Mouse (Mus musculus): ENCODE results near the gene Snph. TPM values are rescaled to one million over a fixed set of nuclear protein-coding genes. Genes with fewer than 3 reads are reported as not detected.

Snph gene
- polyA plus RNA-seq, 1 experiment from 2014 or later: 0.60 TPM

DNA sequence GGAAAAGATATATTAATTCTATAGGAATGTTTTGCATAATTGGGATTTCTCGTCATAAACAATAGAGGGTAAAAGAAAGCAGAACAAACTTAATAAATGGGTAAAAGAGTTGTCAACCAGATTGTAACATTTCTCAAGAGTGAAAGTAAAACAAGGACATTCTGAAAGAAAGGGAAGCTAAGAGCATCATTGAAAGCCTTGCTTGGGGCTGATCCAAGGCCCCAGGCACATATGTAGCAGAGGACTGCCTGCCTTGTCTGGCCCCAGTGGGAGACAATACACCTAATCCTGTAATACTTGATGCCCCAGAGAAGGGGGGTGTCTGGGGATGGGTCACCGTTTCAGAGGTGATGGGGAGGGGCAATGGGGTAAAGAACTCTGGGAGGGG is 3.6 kb upstream of the Snph start:
- H3K4me1 ChIP-seq (replicated peaks; ENCODE audit: control insufficient read depth, insufficient read depth, low read length): no peaks in the 10 kb centered on the region
- H3K4me2 ChIP-seq (replicated peaks; ENCODE audit: low read depth): peak overlapping the region; percentile 52; the same call in 1 of the 2 replicates
- no peak for ATAC-seq
- H3K36me3 ChIP-seq (ENCODE audit: control insufficient read depth, insufficient read depth): no peaks in the 10 kb centered on the region
- no peak overlapping the region for H3K27ac ChIP-seq (ENCODE audit: low read depth, low read length)
- H3K4me3 ChIP-seq (ENCODE audit: low read depth, low read length): no peak overlapping the region
- no peak overlapping the region for H3K9ac ChIP-seq (ENCODE audit: low read depth, low read length)
- 77% methylated on average over 2 of the region's 2 CpGs for WGBS
- peaks cover 10% of the 10 kb centered on the region; the same call in 1 of the 2 replicates for H3K27me3 ChIP-seq (replicated peaks; ENCODE audit: control insufficient read depth, insufficient read depth, low read length)
- no peaks in the 10 kb centered on the region for H3K9me3 ChIP-seq (ENCODE audit: control insufficient read depth)
- TF ChIP-seq CTCF (IDR thresholded peaks at IDR 0.05; ENCODE audit: low read depth): no peak

DNA sequence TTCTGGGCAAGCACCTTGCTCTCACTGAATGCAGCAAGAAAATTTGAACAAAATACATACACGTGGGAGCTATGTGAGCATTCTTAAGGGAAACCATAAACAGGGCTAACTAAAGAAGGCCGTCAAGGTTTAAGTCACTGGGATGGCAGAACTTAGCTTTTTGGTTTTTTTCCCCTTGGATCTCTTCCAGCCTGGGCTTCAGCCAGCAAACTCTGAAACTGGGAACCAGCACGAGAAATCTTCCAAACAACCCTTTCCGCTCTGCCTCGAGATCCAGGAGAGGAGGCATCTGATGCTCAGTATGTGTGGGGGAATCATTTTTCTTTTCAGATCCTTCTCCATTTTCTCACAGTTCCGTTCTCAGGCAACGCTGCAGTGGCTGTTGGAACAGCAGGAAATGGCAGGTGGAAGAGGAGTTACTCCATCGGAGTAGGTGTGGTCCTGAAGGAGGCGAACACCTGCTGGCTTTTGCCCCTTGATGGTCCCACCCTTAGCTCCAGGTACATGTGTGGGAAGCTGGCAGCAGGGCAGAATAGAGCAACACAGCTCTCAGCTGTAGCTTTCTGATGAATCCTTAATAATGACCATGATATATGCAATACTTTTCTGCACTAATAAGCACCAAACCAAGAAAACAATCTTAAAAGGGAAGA is 3.1 kb upstream of the Snph start:
- Histone ChIP-seq H3K27me3 (replicated peaks; ENCODE audit: control insufficient read depth, insufficient read depth, low read length) (peaks cover 12% of the 10 kb centered on the region; the same call in 1 of the 2 replicates), H3K9me3 (ENCODE audit: control insufficient read depth) (no peaks in the 10 kb centered on the region), H3K4me2 (replicated peaks; ENCODE audit: low read depth) (peak overlapping the region; percentile 52), H3K9ac (ENCODE audit: low read depth, low read length) (no peak overlapping the region), H3K4me3 (ENCODE audit: low read depth, low read length) (peak overlapping the region; percentile 11; the same call in 1 of the 2 replicates), H3K27ac (ENCODE audit: low read depth, low read length) (no peak overlapping the region), H3K4me1 (replicated peaks; ENCODE audit: control insufficient read depth, insufficient read depth, low read length) (no peaks in the 10 kb centered on the region), H3K36me3 (ENCODE audit: control insufficient read depth, insufficient read depth) (no peaks in the 10 kb centered on the region)
- TF ChIP-seq CTCF (IDR thresholded peaks at IDR 0.05; ENCODE audit: low read depth): no peak
- peak; percentile 80 for ATAC-seq
- 41% methylated on average over 9 of the region's 9 CpGs for WGBS

DNA sequence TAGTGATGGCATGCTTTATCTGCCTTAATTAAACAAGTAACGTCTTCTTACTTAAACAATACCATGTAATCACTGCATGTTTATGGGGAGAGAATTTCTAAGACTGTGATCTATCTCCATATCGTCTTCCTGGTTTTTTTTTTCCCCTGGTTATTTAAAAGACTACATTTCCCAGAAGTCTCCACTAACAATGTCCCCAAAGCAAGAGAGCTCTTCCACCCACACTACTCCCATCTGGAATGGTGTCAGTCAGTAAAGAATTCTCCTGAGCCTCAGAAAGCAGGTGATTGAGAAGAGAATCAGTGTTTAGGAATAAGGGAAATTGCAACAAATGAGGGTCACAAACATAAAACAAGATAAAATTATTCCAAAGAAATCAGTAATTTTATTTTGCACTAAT is 2.5 kb upstream of the Snph start:
- Histone ChIP-seq H3K36me3 (ENCODE audit: control insufficient read depth, insufficient read depth) (no peaks in the 10 kb centered on the region), H3K9me3 (ENCODE audit: control insufficient read depth) (no peaks in the 10 kb centered on the region), H3K4me1 (replicated peaks; ENCODE audit: control insufficient read depth, insufficient read depth, low read length) (no peaks in the 10 kb centered on the region), H3K4me3 (ENCODE audit: low read depth, low read length) (no peak overlapping the region), H3K4me2 (replicated peaks; ENCODE audit: low read depth) (peak overlapping the region; percentile 52), H3K27ac (ENCODE audit: low read depth, low read length) (no peak overlapping the region), H3K27me3 (replicated peaks; ENCODE audit: control insufficient read depth, insufficient read depth, low read length) (peaks cover 12% of the 10 kb centered on the region; the same call in 1 of the 2 replicates), H3K9ac (ENCODE audit: low read depth, low read length) (no peak overlapping the region)
- no peak for TF ChIP-seq CTCF (IDR thresholded peaks at IDR 0.05; ENCODE audit: low read depth)
- 27% methylated on average over 2 of the region's 2 CpGs for WGBS
- ATAC-seq: no peak

DNA sequence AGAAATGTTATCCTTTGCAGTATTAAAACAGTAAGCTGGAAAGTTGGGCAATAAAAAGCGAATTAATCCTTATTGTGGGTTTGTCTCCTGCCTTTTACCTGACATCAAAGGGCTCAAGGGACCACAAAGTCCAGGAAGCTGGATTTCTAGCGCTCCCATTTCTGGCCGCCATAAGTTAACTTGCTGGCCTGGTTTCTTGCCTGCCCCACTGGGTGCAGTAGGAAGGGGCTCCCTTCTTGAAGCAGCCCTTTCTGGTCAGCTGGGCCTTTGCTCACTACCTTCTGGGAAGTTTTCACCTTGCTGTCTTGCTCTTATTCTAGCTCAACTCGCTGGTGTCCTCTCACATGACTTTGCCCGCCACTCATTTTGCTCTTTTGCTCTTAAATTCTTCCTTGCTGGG is 589 bp upstream of the Snph start:
- no peak for ATAC-seq

DNA sequence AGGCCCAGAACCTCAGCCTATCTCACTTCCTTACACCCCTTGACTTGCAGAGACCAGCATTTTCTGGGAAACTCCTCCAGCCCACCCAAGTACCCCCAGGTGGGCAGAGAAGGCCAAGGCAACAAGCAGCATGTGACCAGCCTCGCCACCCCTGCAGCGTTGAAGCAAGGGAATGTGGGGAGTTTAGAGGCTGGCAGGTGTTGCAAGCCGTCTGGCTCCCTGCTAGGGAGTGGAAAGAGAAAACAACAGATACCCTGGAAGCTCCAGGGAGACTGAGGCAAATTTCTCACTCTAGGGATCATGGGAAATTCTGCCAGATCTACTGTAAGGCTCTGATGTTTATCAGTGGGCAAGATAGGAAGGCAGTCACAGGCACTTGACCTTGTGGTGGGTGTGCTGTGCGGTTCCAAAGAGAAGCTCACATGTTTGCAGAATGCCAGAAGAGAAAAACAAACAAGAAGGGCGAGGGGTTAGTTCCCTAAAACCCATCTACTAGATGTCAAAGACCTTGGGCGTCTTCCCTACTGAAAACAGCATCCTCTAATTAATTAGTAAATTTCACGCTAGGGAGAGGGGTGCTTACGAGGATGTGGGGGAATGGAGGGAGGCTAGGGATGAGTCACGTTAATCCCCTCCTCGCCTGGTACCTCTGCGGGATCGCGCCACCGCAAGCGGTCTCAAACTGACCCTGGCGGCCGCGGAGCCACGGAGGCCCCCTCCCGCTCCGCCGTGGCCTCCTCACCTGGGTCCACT is 811 bp downstream of the Snph start:
- H3K27ac ChIP-seq (ENCODE audit: low read depth, low read length): no peak overlapping the region
- no peaks in the 10 kb centered on the region for H3K36me3 ChIP-seq (ENCODE audit: control insufficient read depth, insufficient read depth)
- no peaks in the 10 kb centered on the region for H3K4me1 ChIP-seq (replicated peaks; ENCODE audit: control insufficient read depth, insufficient read depth, low read length)
- peak overlapping the region; percentile 83 for H3K4me2 ChIP-seq (replicated peaks; ENCODE audit: low read depth)
- ATAC-seq: no peak
- H3K27me3 ChIP-seq (replicated peaks; ENCODE audit: control insufficient read depth, insufficient read depth, low read length): peaks cover 12% of the 10 kb centered on the region; the same call in 1 of the 2 replicates
- no peaks in the 10 kb centered on the region for H3K9me3 ChIP-seq (ENCODE audit: control insufficient read depth)
- peak overlapping the region; percentile 32 for H3K9ac ChIP-seq (ENCODE audit: low read depth, low read length)
- WGBS: 6% methylated on average over 22 of the region's 22 CpGs
- TF ChIP-seq CTCF (IDR thresholded peaks at IDR 0.05; ENCODE audit: low read depth): no peak
- peak overlapping the region; percentile 52 for H3K4me3 ChIP-seq (ENCODE audit: low read depth, low read length)

More for the DNA sequence above, 589 bp upstream of the Snph start:
- H3K4me2 ChIP-seq (replicated peaks; ENCODE audit: low read depth): no peak overlapping the region
- no peak overlapping the region for H3K4me3 ChIP-seq (ENCODE audit: low read depth, low read length)
- H3K4me1 ChIP-seq (replicated peaks; ENCODE audit: control insufficient read depth, insufficient read depth, low read length): no peaks in the 10 kb centered on the region
- H3K9ac ChIP-seq (ENCODE audit: low read depth, low read length): no peak overlapping the region
- TF ChIP-seq CTCF (IDR thresholded peaks at IDR 0.05; ENCODE audit: low read depth): no peak
- H3K36me3 ChIP-seq (ENCODE audit: control insufficient read depth, insufficient read depth): no peaks in the 10 kb centered on the region
- no peak overlapping the region for H3K27ac ChIP-seq (ENCODE audit: low read depth, low read length)
- 76% methylated on average over 5 of the region's 5 CpGs for WGBS
- H3K9me3 ChIP-seq (ENCODE audit: control insufficient read depth): no peaks in the 10 kb centered on the region
- peaks cover 12% of the 10 kb centered on the region; the same call in 1 of the 2 replicates for H3K27me3 ChIP-seq (replicated peaks; ENCODE audit: control insufficient read depth, insufficient read depth, low read length)

DNA sequence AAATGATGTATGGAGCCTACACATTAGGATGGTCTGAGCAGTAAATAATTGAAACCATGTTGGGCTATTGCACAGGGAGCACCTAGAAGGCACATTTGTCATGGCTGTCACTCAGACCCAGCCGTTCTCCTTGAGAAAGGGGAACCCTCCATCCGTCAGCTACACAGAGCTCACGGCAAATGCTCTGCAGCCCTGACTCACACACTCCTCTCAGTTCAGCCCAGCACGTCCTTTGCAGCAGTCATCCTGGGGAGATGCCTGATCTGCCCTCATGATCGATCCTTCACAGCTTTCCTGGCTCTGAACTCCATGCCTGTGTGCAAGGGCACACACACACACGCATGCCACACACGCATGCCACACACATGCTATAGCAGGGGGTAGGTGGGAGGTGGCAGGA is 3.1 kb downstream of the Snph start:
- H3K4me3 ChIP-seq (ENCODE audit: low read depth, low read length): no peak overlapping the region
- H3K4me2 ChIP-seq (replicated peaks; ENCODE audit: low read depth): no peak overlapping the region
- peaks cover 12% of the 10 kb centered on the region; the same call in 1 of the 2 replicates for H3K27me3 ChIP-seq (replicated peaks; ENCODE audit: control insufficient read depth, insufficient read depth, low read length)
- no peak for TF ChIP-seq CTCF (IDR thresholded peaks at IDR 0.05; ENCODE audit: low read depth)
- no peak overlapping the region for H3K9ac ChIP-seq (ENCODE audit: low read depth, low read length)
- ATAC-seq: no peak
- H3K4me1 ChIP-seq (replicated peaks; ENCODE audit: control insufficient read depth, insufficient read depth, low read length): no peaks in the 10 kb centered on the region
- H3K36me3 ChIP-seq (ENCODE audit: control insufficient read depth, insufficient read depth): no peaks in the 10 kb centered on the region
- no peak overlapping the region for H3K27ac ChIP-seq (ENCODE audit: low read depth, low read length)
- H3K9me3 ChIP-seq (ENCODE audit: control insufficient read depth): no peaks in the 10 kb centered on the region
- WGBS: 79% methylated on average over 7 of the region's 7 CpGs
